Mouse (Mus musculus) heart, postnatal 4 days (tissue): Measurements from ENCODE around the gene Ubap2. TPM values are rescaled to one million over a fixed set of nuclear protein-coding genes. Genes with fewer than 3 reads are reported as not detected.

Source experiments
- DNase-seq: peaks from one replicate; pipeline ENCODE4 v3.0.0; 2021
- total RNA-seq, 2 experiments: library from RNA; stranded (reverse); gene quantifications; 2 replicates each; pipeline ENCODE4 v1.2.3; 2021

Gene Ubap2
- 10 to 100 TPM; 79.9 to 89.9 TPM for total RNA-seq

DNA sequence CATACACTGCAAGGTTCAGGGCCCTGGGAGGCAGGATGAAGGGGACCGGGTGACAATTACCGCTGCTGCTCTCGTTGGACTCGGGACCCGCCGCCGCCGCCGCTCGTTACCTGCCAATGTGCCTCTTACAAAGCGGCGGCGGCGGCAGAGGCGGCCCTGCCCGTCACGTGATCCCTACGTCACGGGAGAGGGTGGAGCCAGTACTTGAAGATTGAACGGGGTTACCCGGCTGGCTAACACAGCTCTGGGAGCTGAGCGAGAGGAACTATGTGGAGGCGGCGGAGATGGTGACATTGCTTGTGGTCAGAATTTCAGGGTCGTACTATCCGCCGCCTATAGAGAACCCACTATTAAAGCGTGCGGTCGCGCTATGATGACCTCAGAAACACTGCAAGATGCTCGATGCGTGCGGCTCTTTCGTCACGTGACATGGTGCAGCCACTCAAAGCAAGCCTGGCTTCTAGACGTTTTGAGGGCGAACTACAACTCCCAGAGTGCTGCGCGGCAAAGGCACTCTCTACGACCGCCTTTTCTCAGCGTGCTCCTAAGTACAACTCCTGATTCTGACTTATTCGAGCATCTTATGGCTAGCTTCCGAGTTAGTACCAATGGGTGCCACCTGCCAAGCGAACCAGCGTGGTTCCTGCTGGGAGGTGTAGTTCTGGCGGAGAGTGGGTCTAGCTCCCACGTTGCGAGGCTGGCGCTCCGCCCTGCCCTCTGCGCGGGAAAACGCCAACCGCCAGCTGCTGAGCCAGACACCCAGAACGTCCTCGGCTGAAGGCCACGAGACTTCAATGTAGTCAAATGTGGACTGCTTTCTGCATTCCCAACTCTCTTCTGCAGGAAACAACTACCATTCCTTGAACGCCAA, at the start of gene Ubap2:
Gene Ubap2, minus strand, starts transcription at position 165 of the 871 bp plus-strand sequence.
- DNase-seq: peak; percentile 95

DNA sequence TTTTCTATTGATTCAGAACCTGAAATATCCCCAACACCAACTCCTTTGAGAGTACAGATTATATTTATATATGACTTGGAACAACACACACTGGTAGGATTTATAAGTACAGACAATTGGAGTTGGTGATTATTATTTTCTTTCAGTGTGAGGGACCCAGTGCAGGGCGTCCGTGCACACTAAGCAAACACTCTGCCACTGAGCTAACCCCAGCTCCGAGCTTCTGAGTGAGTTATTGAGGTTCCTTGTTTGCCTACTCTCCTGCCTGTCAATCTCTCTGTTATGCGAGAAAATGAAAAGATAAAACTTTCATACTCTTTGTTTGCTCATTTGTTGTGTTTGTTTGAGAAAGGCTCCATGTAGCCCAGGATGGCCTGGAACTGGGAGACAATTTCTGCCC, 46.0 kb upstream of the Ubap2 start:
- DNase-seq: no peak

DNA sequence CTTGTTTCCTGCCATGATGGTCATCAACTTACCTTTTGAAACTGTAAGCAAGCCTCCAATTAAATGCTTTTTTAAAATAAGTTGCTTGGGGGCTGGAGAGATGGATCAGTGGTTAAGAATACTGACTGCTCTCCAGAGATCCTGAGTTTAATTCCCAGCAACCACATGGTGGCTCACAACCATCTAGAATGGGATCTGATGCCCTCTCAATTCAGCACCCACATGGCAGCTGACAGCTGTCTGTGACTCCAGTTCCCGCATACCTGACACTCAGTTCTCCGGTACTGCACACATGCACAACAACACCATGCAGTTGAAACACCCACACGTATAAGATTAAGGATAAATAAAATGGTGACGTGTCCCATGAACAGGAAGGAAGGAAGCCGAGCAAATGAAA, 43.3 kb upstream of the Ubap2 start:
- no peak for DNase-seq

DNA sequence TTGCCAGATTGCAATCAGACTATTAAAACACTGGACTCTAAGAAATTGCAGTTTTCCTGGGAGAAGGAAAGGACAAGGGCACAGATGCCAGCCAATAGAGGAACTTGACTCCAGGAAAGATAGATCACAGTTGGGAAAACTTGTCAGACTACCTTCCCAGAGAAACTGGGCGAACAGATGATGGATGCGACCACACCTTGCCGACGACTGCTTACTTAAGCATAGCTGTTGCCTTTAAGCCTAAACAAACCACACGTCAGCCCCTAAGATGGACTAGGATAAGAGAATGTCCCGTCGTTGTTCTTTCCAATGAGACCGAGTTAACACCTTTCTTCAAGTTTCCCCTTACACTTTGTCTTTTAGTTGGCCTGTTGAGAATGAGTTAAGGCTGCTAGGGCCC, 40.2 kb upstream of the Ubap2 start:
- no peak for DNase-seq

DNA sequence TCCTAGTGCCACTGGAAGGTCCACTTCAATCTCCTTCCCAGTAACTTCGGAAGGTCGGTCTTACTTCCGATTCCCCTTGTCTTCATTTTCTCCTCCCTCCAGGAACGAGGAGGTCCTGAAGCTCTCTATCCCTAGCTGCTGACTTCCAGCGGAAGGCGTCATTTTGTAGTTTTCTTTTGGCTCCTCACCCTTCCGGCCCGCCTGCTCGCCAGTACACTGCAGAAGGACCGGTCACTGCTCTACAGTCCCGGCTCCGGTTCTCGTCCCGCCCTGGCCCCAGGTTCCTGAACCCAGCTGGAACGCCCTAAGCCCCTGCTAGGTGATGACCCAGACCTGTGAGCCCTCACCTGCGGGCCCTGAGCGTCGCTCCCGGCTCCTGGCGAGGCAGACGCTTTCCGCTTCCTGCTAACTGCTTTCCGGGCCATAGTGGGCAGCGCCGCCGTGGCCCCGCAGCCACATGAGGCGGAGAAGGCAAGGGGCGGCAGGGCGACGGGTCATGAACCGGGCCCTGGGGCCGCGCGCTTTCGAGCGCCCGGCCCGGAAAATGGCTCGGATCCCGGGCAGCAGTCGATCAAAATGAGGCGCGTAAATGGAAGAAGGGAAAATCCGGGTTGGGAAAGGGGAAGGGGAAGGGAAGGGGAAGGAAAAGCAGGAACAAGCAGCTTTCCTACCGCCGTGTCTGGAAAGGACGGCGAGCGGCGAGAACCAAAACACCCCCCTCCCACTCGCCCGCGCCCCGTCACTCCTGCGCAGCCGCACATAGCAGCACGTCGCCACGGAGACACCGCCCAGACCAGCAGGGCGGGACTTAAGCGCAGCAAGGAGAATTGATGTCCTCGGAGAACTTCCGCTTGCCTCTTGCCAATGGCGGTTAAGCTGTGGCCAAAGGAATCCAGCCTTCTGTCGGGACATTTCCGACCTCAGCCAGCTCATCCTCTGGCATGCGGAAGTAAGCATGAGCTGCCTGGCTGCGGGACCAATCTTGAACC, 39.5 kb upstream of the Ubap2 start, which contains the start of gene Dcaf12:
Gene Dcaf12, minus strand, starts transcription at position 749 of the 989 bp plus-strand sequence.
- peak; percentile 97 for DNase-seq

DNA sequence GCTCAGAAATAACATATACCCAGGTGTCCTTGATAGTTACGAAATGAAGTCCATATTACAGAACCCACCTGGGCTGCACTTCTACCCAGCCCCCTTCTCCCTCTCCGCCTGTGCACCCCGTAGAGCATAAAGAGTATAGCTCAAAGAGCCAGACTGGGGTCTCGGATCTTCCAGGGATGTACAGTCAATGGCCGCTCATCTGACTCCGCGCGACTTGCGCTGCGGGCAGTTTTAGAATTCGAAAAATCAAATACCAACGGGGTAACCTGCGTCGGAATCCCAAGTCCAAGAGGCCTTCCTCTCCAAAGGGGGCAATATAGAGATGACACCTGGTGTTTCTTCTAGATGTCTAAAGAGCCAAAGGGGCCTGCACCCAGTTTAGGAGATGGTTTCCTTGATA, 38.8 kb upstream of the Ubap2 start:
- DNase-seq: no peak

DNA sequence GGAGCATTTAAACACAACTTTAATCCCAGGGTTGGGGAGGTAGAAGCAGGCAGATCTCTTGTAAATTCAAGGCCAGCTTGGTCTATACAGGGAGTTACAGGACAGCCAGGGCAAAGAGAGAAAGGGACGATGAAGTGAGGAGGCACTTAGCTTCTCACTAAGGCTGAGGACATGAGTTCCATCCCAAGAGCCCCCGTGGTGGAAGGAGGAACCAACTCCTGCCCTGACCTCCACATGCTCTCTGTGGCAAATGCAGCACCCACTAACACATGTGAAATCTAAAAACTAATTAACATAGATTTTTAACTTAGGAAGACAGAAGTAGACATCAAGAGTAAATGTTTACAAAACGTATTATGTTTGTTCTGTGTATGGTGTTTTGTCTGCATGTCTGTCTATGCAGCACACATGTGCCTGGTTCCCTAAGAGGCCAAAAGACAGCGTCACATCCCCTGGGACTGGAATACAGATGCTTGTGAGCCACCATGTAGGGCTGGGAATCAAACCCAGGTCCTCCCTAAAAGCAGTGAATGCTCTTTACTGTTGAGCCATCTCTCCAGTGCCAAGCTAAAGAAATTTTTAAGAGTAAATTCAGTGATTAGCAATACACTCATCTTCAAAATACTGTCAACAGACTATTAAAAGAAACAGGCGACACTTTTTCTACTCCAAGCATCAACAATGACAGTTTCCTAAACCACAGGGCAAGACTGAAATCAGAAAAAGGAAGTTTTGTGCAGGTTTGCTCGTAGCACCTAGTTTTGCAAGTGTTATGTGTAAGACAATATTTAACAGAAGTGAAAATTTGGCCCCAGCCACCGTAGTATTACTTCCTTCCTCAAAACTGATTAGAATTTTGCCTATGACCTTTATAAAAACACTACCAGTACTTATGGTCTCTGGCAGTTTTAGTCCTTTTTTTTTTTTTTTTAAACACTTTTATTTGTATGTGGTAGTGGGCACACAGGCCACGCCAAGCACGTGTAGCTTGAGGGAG, 35.9 kb upstream of the Ubap2 start:
- no peak for DNase-seq

DNA sequence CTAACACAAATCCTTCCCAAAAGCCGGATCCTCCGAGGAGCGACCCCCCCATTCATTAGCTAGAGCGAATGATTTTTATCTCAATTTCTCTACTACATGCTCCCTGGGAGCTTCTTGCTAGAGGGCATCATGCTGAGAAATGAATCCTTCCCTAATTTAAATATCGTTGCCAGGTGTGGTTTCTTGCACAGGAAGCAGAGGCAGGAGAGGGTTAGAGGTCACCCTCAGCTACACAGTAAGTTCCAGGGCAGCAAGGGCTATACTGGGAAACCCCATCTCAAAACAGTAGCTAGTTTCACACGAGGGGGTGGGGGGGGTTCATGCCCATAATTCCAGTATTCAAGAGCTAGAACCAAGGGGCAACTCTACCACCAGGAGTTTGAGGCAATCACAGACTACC, 32.5 kb upstream of the Ubap2 start:
- no peak for DNase-seq

DNA sequence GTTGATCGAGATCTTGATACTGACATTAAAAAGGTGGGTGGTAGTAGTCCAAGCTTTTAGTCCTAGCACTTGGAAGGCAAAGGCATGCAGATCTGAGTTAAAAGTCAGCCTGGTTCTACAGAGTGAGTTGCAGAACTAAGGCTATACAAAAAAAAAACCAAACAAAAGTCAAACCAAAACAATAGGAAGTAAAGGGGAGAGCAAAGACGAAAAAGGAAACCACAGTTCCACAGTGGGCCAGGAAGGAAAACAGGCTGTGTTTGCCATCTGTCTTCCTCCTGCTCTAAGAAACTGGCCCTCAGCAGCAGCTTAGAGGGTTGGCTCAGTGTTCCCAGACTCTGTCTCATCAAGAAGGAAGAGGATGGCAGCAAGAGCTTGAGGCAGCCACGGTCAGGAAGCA, 29.4 kb upstream of the Ubap2 start:
- no peak for DNase-seq

DNA sequence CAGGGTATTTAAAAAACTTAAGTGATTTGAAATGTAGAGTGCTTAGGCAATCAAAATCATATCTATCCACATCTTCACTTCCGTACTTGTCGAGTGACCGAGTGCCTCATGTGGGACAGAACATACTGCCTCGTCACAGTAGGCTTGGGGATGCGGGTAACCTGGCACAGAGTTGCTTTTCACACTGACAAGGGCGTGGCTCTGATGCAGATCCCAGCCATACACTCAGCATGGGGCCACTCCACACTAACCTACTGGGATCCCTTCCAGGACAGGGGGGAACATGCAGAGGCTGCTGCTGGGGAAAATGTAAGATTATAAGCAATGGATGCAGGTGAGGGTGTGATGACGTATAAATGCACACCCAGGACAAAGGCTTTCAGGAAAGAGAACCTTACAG, 28.7 kb upstream of the Ubap2 start:
- DNase-seq: no peak

DNA sequence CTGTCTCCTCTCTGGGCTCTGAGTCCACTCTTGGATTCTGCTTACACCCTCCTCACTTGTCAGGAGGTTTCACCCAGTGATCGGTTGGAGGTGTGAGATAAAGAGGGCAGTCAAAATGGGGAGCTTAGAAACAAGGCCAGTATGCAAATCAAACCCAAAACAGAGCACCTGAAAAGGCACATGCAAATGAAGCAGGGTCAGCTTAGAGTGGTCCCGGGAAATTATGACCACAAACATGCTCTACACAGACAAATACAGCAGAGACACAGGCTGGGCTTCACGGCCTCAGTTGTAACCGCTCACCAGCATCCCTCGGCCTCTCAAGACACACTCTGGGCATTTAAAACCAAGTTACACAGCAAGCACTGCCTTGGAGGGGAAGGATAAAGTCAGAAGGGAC, 24.0 kb upstream of the Ubap2 start:
- DNase-seq: no peak

DNA sequence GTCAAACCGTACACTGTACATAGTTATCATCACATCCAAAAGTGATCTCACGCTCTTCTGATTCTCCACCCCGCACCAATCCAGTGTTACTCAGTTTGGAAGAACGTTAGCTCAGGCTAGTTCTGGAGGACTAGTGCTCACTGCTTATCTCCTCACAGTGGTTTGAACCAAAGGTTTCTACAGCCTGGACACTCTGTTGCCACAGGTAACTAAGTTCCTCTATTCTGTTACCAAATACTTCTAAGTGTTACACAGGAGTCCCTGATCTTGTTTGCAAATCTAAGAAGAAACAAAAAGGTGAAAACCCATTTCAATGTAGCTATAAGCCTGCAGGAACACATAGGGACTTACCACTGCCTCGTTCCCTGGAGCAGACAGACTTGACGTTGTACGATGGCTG, 21.0 kb upstream of the Ubap2 start:
- no peak for DNase-seq

DNA sequence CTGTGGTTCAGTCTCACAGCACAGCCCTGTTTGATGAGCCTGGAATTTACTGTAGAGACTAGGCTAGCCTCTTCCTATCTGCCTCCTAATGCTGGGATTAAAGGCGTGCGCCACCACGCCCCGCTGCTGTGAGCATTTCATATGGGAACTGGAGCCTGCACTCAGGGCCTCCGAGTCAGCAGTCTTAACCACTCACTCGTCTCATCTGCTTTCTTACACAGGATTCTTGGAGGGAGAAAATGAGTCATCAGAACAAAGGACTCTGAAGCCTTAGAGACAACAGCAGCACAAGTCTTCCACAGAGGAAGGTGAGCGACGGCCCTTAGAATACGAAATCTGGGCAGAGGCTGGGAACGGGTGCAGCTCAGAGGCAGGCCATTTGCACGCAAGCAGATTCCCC, 20.6 kb upstream of the Ubap2 start:
- no peak for DNase-seq

DNA sequence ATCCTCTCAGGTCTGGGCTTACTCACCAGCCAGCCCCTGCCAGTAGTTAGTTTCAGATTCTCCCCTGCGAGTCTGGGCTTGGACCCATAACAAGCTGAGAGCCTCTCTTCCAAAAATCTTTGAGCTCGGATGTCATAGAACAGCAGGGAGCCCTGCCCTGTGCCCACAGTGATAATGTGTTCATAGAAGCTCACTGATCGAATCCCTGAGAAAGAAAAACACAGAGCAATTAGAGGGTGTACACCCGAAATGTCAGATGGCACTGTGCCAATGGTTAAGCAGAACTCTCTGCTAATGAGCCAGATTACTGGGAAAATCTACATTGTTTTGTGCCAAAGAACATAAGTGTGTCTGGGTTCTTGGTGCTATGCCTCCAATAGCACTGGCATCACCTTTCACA, 19.0 kb upstream of the Ubap2 start:
- no peak for DNase-seq

DNA sequence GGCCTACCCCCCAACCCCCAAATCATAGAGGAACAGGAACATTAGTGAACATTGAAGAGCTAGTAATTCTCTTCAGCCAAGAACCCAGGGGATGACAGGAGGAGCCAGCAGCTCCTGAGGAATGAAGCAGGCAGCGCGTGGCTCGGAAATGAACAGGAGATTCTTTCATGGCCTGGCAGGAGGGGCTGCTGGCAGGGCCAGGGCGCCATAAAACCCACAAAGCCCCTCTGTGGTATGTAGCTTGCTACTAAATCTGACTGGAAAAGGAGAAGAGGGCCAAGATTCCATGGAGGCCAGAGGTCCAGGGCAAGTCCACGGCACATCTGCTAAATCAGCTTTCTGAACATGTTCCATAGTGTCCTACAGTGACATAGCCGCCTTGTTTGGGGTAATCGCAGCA, 14.9 kb upstream of the Ubap2 start:
- no peak for DNase-seq

DNA sequence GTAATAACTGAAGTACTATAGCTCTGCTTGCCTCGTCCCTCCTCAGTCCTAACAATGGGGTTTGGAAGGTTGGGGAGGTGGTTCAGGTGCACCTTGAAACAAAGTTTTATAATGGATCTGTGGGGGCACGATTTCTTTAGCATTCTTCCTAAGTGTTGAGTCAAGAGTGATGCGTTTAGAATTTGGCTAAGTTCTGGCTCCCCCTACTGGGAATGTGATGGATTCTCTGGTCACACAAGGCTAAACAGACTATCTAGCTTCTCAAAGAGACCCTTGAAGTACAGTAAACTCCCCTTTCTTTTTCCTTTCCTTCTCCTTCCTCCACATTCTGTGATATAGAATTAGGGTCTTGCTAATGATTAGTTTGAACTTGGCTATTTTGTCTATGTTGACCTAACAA, 11.5 kb upstream of the Ubap2 start:
- DNase-seq: peak; percentile 43

DNA sequence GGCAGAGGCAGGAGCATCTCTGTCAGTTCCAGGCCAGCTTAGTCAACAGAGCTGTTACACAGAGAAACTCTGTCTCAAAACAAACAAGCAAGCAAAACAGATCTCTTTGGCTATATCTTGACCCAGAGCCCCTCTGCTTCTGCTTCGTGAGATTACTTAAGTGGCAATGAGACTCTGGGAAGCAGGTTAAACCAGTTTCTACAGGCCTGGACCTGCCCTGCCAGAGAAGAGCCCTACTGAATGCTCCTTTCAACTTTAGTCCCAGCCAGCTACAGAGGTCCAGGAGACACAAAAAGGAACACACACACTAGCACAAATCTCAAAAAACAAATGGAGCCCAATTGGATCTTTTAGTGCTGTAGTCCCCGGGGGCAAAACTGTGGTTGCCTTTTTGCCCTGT, 9.1 kb upstream of the Ubap2 start:
- no peak for DNase-seq

DNA sequence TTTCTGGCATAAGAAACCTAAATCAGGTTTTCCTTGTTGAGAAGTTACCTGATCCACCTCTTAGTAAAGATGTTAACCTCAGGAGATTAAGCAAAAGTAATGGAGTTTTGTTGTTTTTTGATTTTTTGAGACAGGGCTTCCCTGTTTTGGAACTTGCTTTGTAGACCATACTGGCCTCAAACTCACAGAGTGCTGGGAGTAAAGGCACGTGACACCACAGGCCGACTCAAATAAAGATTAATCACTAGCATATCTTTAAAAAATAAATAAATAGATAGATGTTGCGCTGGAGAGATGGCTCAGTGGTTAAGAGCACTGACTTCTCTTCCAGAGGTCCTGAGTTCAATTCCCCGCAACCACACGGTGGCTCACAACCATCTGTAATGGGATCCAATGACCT, 983 bp upstream of the Ubap2 start:
- DNase-seq: no peak

DNA sequence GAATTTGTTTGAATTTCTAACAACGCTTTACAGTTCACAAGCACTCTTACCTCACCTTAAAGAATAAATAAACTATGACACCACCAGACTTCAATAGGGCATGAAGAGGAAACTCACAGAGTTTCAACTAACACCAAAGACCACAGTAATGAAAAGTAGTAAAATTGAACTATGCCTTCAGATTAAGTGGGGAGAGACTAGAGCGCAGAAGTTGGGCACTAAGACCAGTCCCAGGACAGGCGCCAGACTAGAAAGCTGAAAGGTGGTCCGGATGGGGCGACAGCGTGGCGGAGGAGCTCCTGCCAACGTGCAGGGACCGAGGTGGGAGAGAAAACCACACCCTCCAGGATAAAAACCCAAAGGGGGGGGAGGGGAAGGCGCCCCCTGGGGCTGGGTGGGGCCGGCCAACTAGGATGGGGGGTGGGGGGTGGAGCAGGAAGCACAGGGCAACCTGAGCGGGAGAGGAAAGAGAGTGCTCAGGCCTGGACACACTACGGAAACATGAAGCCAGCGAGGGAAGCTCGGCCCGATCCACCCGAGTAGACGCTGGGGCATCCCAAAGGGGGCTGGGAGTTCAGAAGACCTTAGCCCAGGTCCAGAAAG, 466 bp downstream of the Ubap2 start:
- peak; percentile 47 for DNase-seq

DNA sequence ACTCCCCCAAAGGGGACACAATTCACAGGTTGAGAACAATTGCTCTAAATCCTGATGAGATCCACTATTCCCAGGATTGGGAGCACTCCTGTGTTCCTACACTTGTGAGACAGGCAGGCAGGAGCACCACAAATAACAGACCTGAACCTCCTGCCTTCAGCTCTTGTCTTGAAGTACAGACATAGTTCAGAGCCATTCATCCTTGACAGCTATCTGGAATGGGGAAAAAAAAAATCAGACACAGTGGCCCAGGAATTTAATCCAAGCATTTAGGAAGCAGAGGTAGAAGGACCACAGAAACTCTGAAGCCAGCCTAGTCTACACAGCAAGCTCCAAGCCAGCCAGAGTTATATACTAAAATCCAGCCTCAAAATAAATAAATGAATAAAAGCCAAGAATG, 6.8 kb downstream of the Ubap2 start:
- no peak for DNase-seq

DNA sequence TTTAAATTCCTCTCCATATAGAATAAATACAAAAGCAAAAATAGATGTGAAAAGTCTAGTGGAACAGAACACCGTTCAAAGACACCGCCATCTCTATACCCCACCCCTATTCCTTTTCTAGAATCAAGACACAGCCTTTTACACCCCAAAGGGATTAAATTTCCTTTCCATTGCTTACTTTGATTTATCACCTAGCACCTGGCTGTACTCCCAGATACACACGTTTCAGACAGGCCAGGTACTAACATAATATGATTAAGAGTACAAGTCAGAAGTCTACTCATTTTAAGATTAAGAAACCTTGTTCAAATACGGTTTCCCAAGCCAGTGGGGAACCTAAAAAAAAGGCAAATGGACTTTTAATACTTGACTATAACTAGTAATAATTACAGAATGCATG, 8.6 kb downstream of the Ubap2 start:
- DNase-seq: no peak

DNA sequence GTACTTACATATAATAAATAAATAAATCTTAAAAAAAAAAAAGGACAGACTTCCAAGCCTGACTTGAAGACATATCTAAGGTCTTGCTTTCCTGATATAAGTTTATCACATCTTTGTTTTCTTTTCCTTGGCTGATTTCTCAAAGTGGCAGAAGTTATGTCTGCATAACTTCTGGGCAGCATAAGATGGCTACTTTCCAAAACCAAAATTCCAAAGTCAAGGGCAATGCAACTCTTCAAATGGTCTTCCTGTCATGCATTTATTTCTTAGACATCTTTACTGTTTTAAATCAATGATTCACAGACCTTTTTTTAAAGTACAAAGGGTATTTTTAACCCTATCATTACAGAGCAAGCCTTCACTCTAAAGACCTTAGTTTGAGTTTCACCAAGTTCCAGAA, 14.3 kb downstream of the Ubap2 start:
- no peak for DNase-seq
